Mouse (Mus musculus) hindbrain, postnatal 0 days (tissue): Measurements from ENCODE around the gene Bnc1. TPM values are rescaled to one million over a fixed set of nuclear protein-coding genes. Genes with fewer than 3 reads are reported as not detected.
A peak's percentile ranks its signal among the peaks of the same experiment; 100 is the strongest.

Source experiments
- ATAC-seq: fragments of 200-750 bp; cut with Nextera tagmentation; 2 replicates; pipeline ENCODE4 v1.8.0; 2017; ENCODE audit warnings: mild to moderate bottlenecking, moderate TSS enrichment, moderate library complexity
- DNase-seq: peaks from one replicate; pipeline ENCODE4 v3.0.0-alpha.2; 2015; ENCODE audit warnings: low spot score
- H3K27ac ChIP-seq: fragments of 300-500 bp; sonication (generic); 2 replicates; pipeline ENCODE4 v1.5.1; 2014; ENCODE audit warnings: mild to moderate bottlenecking
- H3K27me3 ChIP-seq: fragments of 300-500 bp; sonication (generic); 2 replicates; pipeline ENCODE4 v1.6.1; 2014; ENCODE audit warnings: low read length, mixed read lengths; ENCODE audit not compliant: insufficient read depth
- H3K36me3 ChIP-seq: fragments of 300-500 bp; sonication (generic); 2 replicates; pipeline ENCODE4 v1.6.1; 2014; ENCODE audit warnings: low read length, mixed read lengths; ENCODE audit not compliant: insufficient read depth
- H3K4me1 ChIP-seq: fragments of 300-500 bp; sonication (generic); 2 replicates; pipeline ENCODE4 v1.6.1; 2014; ENCODE audit warnings: antibody characterized with exemption, low read length, mixed read lengths; ENCODE audit not compliant: insufficient read depth
- H3K4me2 ChIP-seq: fragments of 300-500 bp; sonication (generic); 2 replicates; pipeline ENCODE4 v1.6.1; 2014; ENCODE audit warnings: low read depth, mild to moderate bottlenecking, low read length, moderate library complexity, mixed read lengths
- H3K4me3 ChIP-seq: fragments of 300-500 bp; sonication (generic); 2 replicates; pipeline ENCODE4 v1.5.1; 2014; ENCODE audit warnings: low read length
- H3K9ac ChIP-seq: fragments of 300-500 bp; sonication (generic); replicated peaks from 2 replicates; pipeline ENCODE4 v1.6.1; 2014; ENCODE audit warnings: mild to moderate bottlenecking, low read length, moderate library complexity, mixed read lengths
- H3K9me3 ChIP-seq: fragments of 300-500 bp; sonication (generic); 2 replicates; pipeline ENCODE4 v1.6.1; 2016; ENCODE audit warnings: low read length, mixed read lengths
- CTCF ChIP-seq: IDR thresholded peaks from 2 replicates; pipeline ENCODE4 v1.5.1; 2016; ENCODE audit warnings: antibody characterized with exemption, control low read depth, low read depth
- WGBS: fragments of 180-500 bp; shearing (Covaris S2); extraction: QIAGEN DNeasy Blood & Tissue Kit; methylation state at CpG from one replicate; pipeline ENCODE4 v1.1.7; 2014; 5-methylcytosine and 5-hydroxymethylcytosine counted together
- polyA plus RNA-seq: library from polyadenylated mRNA; unstranded; fragments of >200 nt; fragmentation: Nextera tagmentation; extraction: Ambion mirVana; gene quantifications from 2 replicates; pipeline ENCODE4 v1.2.1, GENCODE M21; 2015
- total RNA-seq: library from RNA; depleted of rRNA; stranded (reverse); fragments of >200 nt; gene quantifications from 2 replicates; pipeline ENCODE4 v1.2.3, GENCODE M21; 2014; rRNA removed

The Bnc1 gene
- total RNA-seq = 0.04 and 0.47 TPM in 2 replicates
- 0.04 TPM in 1 of 2 replicates, not detected in the other for polyA plus RNA-seq

DNA sequence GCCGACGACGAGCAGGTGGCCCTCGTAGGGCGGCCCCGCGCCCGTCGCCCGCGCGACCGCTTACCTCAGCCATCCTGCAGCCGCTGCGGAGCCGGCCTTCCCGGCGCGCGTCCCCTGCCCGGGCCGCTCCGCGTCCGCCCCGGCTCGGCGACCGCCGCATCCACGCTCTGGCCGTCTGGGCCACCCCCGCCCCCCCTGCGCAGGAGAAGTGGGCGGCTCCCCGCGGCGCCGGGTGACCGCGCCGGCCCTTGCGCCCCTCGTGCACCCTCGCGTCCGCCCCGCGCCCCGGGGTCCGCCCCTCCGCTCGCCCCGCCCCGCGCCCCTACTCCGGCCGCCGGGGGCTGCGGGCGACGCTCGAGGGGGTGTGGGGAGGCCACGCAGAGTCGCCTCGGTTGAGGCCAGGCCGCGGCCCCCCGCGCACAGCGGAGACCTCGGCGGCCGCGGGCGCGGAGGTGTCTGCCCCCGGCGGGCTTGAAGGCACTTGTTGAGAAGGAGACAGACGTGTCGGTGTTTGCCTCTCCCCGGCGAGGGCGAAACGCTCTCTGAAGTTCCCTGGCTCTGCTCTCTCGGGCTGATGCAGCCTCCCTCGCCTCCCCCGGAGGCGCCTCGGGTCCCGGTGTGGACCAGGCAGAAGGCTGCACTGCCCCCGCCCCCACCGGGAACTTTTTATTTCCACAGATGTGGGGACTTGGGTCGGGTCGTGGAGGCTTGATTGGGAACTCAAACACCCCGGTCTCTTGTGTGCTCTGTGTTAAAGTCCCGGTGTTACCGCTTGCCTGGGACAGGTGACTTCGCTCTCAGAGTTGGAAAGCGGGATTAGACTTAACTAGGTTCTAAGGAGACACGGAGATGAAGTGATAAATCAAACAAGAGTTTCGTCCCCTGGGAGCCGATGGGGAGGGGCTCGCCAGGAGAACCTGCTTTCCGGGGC is at the start of gene Bnc1:
TSS of gene Bnc1 (minus strand) at position 162 of the 931 bp plus-strand sequence.
- TF ChIP-seq CTCF = no peak
- WGBS = under 1% methylated on average over 73 of the region's 105 CpGs

DNA sequence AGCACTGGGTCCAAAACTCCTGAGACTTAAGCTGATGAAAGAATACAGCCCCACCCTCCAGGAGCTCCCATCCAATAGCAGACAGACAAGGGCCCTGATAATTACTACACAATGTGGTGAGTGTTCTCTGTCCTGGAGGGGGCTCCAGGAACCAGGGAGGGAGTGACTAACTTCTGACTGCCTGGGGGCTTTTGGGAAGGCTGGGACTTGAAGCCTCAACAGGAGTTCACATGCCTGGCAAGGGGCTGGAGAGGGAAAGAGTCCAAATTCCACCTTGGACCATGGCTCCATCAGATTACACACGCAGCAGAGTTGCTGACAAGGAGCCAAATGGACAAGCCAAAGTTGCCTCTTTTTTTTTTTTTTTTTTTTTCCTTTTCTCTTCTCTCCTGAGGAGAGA is 41.3 kb upstream of the Bnc1 start:
- H3K9ac ChIP-seq = no peak overlapping the region
- ATAC-seq (no peak), DNase-seq (no peak)
- no peaks in the 10 kb centered on the region for H3K9me3 ChIP-seq
- no peak overlapping the region for H3K4me2 ChIP-seq
- TF ChIP-seq CTCF = no peak
- 41% methylated on average over 1 of the region's 1 CpGs for WGBS
- H3K4me1 ChIP-seq = 0 out of 2 replicates have a peak, but pooled peaks cover 5% of the 10 kb centered on the region
- H3K4me3 ChIP-seq = no peak overlapping the region
- no peak overlapping the region for H3K27ac ChIP-seq
- no peaks in the 10 kb centered on the region for H3K27me3 ChIP-seq
- no peaks in the 10 kb centered on the region for H3K36me3 ChIP-seq

More for the DNA sequence above, at the start of gene Bnc1:
- H3K27ac ChIP-seq = no peak within 1 kb of the TSS
- no peaks in the 10 kb centered on the region for H3K36me3 ChIP-seq
- H3K27me3 ChIP-seq = peaks cover 42% of the 10 kb centered on the region
- H3K9me3 ChIP-seq = no peaks in the 10 kb centered on the region
- DNase-seq (no peak), ATAC-seq (0 out of 2 replicates have a peak, but pooled peaks have one; percentile 27)
- H3K4me1 ChIP-seq = no peaks in the 10 kb centered on the region
- H3K9ac ChIP-seq = 0 out of 2 replicates have a peak within 1 kb of the TSS, but pooled peaks have one; percentile 28
- peak within 1 kb of the TSS; percentile 47 for H3K4me3 ChIP-seq
- H3K4me2 ChIP-seq = peak within 1 kb of the TSS; percentile 70

DNA sequence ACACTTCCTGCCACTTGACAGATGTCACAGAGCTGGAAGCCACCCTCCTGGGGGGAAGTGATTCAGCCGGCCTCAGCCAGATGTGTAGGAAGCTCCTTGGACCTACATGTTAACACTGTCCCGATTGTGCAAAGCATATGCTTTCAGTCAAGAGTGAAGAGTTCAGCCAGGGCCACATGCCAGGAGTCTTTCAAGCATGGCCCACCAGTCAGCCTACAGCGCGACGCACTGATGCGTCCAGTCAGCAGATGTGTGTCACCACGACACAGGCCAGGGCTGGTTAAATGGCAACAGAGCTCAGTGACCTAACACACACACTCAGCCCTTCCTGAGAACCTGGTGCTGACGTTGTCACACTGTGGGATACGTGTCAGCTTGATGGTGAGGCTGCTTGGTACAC is 37.6 kb upstream of the Bnc1 start:
- peak; percentile 89 for ATAC-seq
- no peaks in the 10 kb centered on the region for H3K36me3 ChIP-seq
- WGBS = 42% methylated on average over 9 of the region's 9 CpGs
- H3K4me1 ChIP-seq = 0 out of 2 replicates have a peak, but pooled peaks cover 5% of the 10 kb centered on the region
- DNase-seq = peak; percentile 75
- no peak overlapping the region for H3K9ac ChIP-seq
- no peaks in the 10 kb centered on the region for H3K9me3 ChIP-seq
- no peak overlapping the region for H3K27ac ChIP-seq
- H3K4me3 ChIP-seq = no peak overlapping the region
- no peak for TF ChIP-seq CTCF
- no peaks in the 10 kb centered on the region for H3K27me3 ChIP-seq
- no peak overlapping the region for H3K4me2 ChIP-seq

DNA sequence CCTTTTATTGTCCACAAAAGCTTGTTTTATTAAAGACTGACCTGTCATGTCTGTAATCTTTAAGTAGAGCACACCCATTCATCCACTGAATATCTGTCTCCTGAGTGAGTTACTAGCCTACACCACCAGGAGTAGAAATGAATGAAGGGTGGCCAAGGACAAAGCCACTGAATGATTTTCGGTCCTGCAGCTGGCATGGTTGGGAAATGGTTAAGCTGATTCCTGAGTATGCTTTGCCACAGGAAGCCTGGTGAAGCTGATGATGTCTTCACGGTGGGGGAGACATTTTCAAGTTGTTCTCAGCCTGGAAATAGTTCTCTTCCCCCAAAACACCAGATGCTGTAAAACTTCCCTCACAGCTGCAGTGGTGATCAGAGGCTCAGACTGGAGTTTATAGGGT is 33.7 kb upstream of the Bnc1 start:
- Histone ChIP-seq H3K36me3 (no peaks in the 10 kb centered on the region), H3K4me2 (no peak overlapping the region), H3K4me1 (0 out of 2 replicates have a peak, but pooled peaks cover 7% of the 10 kb centered on the region), H3K4me3 (no peak overlapping the region), H3K27ac (no peak overlapping the region), H3K9ac (no peak overlapping the region), H3K9me3 (no peaks in the 10 kb centered on the region), H3K27me3 (no peaks in the 10 kb centered on the region)
- no peak for TF ChIP-seq CTCF
- DNase-seq = no peak
- no peak for ATAC-seq
- whole genome bisulfite sequencing = 60% methylated on average over 2 of the region's 2 CpGs

DNA sequence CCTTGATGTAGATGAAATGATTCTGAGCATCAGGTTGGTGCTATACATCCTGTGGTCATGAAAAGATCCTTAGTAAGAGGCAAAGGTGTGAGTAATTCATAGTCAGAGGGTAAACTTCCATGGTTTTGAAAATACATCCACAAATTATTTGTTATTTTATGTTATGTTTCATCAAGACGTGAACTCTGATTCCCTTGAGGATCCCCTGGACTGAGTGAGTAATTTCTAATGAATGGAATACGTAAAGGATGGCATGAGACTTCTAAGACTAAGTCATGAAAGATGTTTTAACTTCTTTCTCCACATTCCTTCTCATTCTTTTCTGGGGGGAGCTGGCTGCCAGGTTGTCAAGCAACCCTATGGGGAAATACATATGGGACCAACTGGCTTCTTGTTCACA is 31.6 kb upstream of the Bnc1 start:
- Histone ChIP-seq H3K27ac (no peak overlapping the region), H3K4me3 (no peak overlapping the region), H3K36me3 (no peaks in the 10 kb centered on the region), H3K4me1 (0 out of 2 replicates have a peak, but pooled peaks cover 2% of the 10 kb centered on the region), H3K9ac (no peak overlapping the region), H3K27me3 (no peaks in the 10 kb centered on the region), H3K9me3 (no peaks in the 10 kb centered on the region), H3K4me2 (no peak overlapping the region)
- no peak for TF ChIP-seq CTCF
- WGBS = 96% methylated on average over 2 of the region's 2 CpGs
- DNase-seq = no peak
- no peak for ATAC-seq

DNA sequence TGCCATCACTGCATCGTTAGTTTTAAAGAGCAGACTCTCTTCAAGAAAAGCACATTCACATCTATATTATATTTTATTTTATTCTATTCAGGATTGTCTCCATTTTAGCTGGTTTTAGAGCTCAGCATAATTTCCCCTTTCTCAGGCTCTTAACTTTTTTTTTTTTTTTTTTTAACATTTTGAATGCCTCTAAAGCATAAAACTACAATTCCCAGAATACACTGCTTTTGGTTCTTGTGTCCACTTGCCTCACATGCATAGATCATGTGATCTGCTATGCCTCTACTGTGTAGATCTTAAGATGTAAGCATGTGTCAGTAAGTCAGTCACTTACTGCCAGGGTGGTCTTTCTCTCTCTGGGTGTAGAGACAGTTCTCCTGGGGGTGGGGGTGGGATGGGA is 30.3 kb upstream of the Bnc1 start:
- no peaks in the 10 kb centered on the region for H3K36me3 ChIP-seq
- no peak for TF ChIP-seq CTCF
- 0 out of 2 replicates have a peak, but pooled peaks cover 2% of the 10 kb centered on the region for H3K4me1 ChIP-seq
- ATAC-seq = no peak
- H3K4me2 ChIP-seq = no peak overlapping the region
- H3K9me3 ChIP-seq = no peaks in the 10 kb centered on the region
- H3K4me3 ChIP-seq = no peak overlapping the region
- H3K27ac ChIP-seq = no peak overlapping the region
- no peak for DNase-seq
- WGBS = 94% methylated on average over 1 of the region's 1 CpGs
- H3K27me3 ChIP-seq = no peaks in the 10 kb centered on the region
- no peak overlapping the region for H3K9ac ChIP-seq
